Mouse (Mus musculus) monocyte, adult 5-6 weeks (primary cell): ENCODE results near the gene Galt. TPM values are rescaled to one million over a fixed set of nuclear protein-coding genes. Genes with fewer than 3 reads are reported as not detected.

Source experiments
- ATAC-seq: fragments of 153-309, 156-312 bp; replicated peaks from 2 replicates; pipeline ENCODE4 v1.8.0; 2017; ENCODE audit warnings: mild to moderate bottlenecking; ENCODE audit not compliant: low TSS enrichment, insufficient number of reproducible peaks, severe bottlenecking, poor library complexity, low FRiP score
- total RNA-seq: library from RNA; stranded (forward); fragments of 200-1000, 200-491, 200-594 nt; gene quantifications from 3 replicates; pipeline ENCODE4 v1.2.3, GENCODE M21; 2017

The Galt gene
- total RNA-seq, result 28.2 to 32.8 TPM (median 30.4 TPM) in 3 replicates

- ATAC-seq, result peak; percentile 36
These were observed at the start of gene Galt for GRCm38 (mm10) chr4:41754797-41755337. Gene Galt (plus strand): TSS chr4:41755228.

GRCm38 (mm10) chr4:41705922-41706754 lies 48.9 kb upstream of the Galt start:
- no peak for ATAC-seq

GRCm38 (mm10) chr4:41707011-41707535 lies 48.0 kb upstream of the Galt start:
- 0 out of 2 replicates have a peak, but pooled peaks have one; percentile 45 for ATAC-seq

DNA sequence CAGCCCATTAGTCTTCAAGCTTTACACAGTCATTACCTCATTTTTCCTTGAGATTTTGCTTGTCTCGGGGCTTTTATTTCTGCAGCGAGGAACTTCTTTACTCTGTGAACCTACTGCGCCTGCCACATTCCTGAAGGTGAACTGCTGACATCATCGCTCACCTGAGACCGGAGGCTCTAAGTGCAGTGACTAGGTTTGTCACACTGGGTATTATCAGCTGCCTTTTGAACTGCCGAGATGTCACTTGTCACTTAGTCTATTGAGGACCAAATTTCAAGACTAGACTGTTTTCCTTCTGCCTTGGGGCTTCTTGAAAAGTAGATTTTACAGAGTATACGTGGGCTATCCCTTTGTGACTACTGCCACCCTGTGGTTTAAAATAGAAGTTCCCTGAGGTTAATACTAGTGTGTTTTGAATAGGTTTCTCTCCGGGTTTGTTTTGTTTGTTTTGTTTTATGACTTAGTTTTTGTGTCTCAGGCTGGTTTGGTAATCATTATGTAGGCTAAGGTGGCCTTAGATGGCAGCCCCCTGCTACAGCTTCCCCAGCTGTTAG lies 46.8 kb upstream of the Galt start:
- ATAC-seq, result no peak

DNA sequence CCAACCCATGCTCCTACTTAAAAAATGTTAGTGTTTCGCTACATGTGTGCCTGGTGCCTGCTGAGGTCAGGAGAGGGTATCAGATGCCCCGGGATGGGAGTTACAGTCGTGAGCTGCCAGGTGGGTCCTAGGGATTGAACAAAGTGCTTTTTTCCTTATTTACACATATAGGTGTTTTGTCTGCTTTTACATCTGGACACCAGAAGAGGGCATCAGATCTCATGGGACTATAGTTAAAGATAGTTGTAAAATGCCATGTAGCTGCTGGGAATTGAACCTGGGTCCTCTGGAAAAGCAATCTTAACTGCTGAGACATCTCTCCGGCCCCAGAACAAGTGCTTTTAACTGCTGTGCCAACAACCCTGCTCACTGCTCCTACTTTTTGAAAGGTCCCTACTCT lies 44.8 kb upstream of the Galt start:
- no peak for ATAC-seq

DNA sequence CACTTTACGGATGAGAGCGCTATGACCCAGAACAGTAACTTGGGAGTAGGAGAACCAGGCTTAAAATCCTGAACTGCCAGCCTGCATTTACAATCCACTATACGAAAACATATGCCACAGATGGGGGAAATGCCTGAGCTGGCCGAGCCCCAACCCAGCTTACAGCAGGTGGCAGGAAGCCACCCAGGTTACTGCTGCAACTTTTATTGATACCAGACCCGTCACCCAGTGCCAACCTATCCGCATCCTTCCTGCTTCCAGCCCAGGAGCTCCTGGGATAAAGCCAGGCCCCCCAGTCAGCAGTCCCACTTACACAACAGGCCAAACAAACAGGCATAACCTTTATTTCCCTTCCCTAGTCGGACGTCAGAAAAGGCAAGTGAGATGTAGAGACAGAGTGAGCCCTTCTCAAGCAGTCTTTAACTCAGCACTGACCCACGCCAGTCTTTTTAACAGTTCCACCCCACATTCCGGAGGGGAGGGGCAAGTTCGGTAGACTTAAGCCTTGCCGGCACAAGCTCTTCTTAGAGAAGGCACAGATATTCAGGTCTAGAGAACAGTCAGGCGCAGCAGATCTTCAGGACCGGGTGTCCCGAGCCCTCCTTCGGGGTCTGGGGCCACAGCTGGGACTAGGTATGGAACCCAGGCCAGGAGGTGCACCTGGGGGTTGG lies 43.2 kb upstream of the Galt start:
- no peak for ATAC-seq

- ATAC-seq, result 0 out of 2 replicates have a peak, but pooled peaks have one; percentile 6
These were observed 42.4 kb upstream of the Galt start for GRCm38 (mm10) chr4:41712421-41713196.

- ATAC-seq, result peak; percentile 24; the same call in 1 of the 2 replicates
These were observed 41.6 kb upstream of the Galt start, which contains the start of gene Rpp25l for GRCm38 (mm10) chr4:41713197-41714067. Gene Rpp25l (minus strand): TSS chr4:41713534.

DNA sequence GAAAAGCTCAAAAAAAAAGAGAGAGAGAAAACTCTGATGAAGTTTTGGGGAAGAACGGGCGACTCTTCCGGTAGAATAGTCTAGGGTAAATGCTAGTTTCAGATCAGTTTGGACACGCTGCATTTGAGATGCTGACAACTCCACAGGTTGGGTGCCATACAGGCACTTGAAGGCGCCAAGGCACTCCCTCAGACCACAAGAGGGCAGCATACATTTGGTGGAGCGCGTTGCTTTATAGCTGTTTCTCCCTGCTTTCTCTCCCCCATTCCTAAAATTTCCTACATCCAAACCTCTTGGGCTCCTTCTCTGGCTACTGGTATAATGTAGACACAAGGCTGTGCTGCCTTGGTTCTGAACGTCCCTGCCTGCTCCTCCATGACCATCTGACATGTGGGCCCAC lies 40.8 kb upstream of the Galt start:
- 0 out of 2 replicates have a peak, but pooled peaks have one; percentile 32 for ATAC-seq

DNA sequence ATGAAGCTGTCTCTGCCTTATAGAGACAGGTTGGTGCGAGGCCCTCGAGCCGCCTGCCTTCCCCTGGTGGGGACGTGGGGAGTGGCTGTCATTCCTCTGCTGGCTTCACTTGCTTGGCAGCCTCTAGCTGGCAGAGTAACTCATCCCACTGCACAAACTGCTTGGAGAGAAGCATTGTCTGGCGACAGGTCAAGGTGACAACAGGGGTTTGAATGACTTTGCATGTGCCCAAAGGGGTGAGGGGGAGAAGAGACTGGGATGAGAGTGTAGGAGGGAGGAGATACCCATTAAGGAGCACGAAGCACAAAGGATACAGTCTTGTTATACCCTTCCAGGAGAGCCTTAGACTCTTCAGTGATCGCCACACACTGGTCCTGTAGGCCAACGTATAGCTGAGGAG lies 39.9 kb upstream of the Galt start:
- no peak for ATAC-seq

DNA sequence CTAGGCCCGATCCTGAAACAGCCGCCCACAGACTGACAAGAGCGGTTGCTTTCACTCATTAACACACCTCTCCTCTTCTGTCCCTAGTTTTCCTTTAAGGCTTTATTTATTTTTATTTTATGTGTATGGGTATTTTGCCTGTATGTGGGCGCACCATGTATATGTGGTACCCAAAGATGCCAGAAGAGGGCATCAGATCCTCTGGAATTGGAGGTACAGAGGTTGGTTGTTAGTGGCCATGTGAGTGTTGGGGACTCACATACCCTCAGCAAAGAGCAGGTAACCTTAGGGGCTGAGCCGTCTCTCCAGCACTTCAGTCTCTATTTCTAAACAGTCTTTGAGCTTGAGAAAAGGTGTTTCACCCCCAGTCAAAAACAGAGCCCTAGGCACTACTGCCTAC lies 39.4 kb upstream of the Galt start:
- no peak for ATAC-seq

DNA sequence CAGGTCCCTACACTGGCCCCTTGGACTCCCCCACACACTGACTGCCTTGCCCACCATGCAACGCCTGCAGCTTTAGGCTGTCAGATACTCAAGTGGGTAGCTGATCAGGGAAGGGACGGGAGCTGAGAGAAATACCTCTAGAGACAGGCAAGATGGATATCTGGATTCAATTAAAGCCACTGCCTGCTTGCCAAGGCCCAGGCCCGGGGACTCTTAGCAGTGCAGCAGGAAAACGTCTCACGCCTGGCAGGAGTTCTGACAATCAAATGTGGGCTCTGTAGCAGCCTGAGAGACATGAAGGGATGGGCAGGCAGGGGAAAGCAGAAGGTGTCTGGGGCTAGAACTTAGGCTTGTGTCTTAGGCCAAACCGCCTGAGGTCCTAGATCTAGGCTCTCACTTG lies 38.2 kb upstream of the Galt start:
- no peak for ATAC-seq

- ATAC-seq, result peak; percentile 98
These were observed 32.1 kb upstream of the Galt start, which contains the start of gene Dctn3 for GRCm38 (mm10) chr4:41722918-41723351. Gene Dctn3 (minus strand): TSS chr4:41723170.

DNA sequence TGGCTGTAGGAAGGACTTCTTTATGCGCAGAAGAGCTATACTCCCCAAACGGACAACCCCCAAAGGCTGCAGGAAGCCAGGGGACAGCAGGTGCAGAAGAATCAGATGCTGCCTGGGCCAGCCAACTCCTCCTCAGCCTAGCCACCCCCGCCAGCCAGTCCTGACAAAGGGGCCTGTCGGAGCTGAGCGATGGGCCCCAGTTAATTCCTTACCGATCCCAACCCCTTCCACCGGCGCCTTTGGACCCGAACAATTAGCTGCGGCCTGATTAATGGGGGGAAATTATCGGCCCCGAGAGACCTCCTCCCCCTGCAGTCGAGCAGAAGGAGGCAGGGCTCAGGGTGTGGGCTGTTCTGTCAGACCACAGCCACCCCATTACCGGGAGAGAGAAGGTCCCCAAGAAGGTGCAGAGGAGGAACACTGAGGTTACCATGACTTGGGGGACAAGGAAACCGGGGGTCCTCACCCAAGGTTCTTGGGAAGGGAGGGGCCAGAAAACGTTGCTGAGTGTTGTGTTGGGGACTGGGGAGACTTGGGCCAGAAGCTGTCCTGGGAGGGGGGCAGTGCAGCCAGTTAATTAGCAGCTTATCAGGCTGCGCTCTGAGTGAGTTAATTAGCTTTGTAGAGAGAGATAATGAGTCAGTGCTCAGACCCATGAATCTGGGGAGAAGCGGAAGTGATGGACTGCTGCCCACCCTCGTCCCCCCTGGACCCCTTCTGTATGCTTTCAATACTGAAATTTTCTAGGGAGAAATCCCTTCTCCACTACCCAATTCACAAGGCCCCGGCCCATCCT lies 28.0 kb upstream of the Galt start:
- no peak for ATAC-seq

DNA sequence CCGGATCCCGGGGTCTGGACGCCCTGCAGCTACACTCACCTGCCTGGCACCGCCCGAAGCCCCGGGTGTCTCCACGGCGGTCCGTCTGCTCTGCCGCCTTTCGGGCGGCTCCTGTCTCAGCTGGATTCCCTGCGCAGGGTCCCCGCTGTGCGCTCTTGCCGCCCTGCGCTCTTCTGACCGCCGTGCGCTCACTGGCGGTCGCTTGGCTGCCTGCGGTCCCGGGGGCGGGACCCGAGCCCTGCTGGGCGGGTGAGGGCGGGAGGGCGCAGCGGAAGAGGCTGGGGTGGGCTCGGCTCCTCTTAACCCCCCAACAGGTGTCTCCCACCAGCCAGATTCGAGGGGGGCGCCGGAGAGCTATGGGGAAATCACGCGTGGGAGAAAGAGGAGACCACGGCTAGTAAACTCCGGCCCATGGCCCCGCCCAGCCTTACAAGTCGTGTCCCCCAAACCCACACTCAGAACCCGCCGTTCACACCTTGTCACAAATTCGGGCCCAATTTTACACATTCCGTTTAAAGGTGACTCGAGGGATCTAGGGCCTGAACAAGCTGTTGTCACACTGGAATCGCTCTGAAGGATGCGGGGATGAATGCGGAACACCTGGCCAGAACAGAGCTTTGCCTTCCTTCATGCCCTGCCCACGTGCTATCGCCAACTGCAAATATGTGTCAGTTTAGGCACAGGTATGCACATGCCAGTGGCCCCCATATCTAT lies 23.8 kb upstream of the Galt start, which contains the start of gene Arid3c:
TSS of gene Arid3c (minus strand) at position 91 of the 714 bp plus-strand sequence.
- no peak for ATAC-seq
